Mouse (Mus musculus): Measurements from ENCODE around the gene Adcy9.
"Not testable (repeated sequence)": the region's sequence is repeated elsewhere in the genome, so short reads cannot be mapped to it uniquely, and the experiment has no call there.

Adcy9 gene

GRCm38 (mm10) chr16:4267857-4268666, 152.2 kb downstream of the Adcy9 start:
- DNase-seq (ENCODE audit: low spot score), result peak; percentile 58

- no peak for DNase-seq (ENCODE audit: low spot score)
These were observed 152.8 kb downstream of the Adcy9 start for GRCm38 (mm10) chr16:4267453-4267852.

GRCm38 (mm10) chr16:4265351-4265750, 154.9 kb downstream of the Adcy9 start:
- no peak for DNase-seq (ENCODE audit: low spot score)

DNA sequence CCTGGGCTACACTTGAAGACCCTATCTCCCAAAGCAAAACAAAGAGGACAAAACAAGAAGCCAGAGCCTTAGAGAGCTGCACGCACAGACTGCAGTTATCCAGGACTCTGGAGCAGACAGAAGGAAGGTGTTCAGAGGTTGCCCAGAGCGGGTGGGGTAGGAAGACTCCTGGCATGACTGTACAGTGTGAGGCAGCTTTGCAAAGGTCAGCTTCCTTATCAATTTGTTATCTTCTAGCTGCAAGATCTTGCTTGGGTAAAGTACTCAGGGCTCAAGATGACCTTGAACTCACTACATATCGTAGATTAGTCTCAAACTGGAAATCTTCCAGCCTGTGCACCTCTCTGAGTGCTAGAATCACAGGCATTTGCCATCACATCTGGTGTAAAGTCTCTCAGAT, 156.8 kb downstream of the Adcy9 start:
- DNase-seq (ENCODE audit: low spot score), result no peak

GRCm38 (mm10) chr16:4257546-4257945, 162.8 kb downstream of the Adcy9 start:
- no peak for DNase-seq (ENCODE audit: low spot score)

DNA sequence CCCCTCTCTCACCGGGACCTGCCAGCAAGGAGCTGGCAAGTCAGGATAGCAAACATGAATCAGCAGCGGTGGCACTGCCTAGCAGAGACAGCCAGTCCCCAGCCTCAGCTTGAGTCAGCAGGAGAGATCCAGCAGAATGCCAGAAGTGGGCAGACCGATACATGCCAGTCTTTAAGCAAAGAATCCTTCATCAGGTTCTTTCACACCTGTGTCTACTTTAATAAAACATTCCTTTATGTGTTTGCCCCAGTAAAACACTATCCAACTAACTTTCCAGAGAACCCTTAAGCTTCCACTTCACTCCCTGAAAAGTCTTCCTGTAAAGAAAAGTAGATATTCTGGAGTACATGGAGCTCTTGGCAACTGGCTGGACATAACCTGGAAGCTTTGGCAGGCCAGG, 171.5 kb downstream of the Adcy9 start:
- no peak for DNase-seq (ENCODE audit: low spot score)

DNA sequence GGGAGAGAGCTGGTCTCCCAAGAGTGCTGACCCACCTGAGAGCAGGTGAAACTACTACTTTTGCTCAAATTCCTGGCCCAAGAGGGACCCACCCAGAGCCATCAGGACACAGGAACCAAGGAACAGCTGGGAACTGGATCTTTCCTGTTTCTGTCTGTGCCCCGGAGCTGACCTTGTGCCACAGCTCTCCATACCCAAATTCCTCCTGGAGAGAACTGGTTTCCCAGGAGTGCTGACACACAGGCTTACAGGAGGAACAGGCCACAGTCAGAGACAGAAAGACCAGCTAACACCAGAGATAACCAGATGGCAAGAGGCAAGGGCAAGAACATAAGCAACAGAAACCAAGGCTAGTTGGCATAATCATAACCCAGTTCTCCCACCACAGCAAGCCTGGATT, 175.1 kb downstream of the Adcy9 start:
- DNase-seq (ENCODE audit: low spot score), result not testable (repeated sequence)

Measured in c-Kit-positive CD71-positive TER-119-positive erythroid progenitor cells, embryonic 14.5 days (primary cell).